Mouse (Mus musculus) retina, postnatal 1 day (tissue): Measurements from ENCODE around the gene Lhfp.

Experiments
- DNase-seq: peaks from one replicate; pipeline ENCODE4 v3.0.0-alpha.2; 2012

The Lhfp gene

GRCm38 (mm10) chr3:53043206-53043780 is 2.0 kb downstream of the Lhfp start:
- DNase-seq, result no peak

GRCm38 (mm10) chr3:53044238-53044637 is 2.9 kb downstream of the Lhfp start:
- DNase-seq, result no peak

DNA sequence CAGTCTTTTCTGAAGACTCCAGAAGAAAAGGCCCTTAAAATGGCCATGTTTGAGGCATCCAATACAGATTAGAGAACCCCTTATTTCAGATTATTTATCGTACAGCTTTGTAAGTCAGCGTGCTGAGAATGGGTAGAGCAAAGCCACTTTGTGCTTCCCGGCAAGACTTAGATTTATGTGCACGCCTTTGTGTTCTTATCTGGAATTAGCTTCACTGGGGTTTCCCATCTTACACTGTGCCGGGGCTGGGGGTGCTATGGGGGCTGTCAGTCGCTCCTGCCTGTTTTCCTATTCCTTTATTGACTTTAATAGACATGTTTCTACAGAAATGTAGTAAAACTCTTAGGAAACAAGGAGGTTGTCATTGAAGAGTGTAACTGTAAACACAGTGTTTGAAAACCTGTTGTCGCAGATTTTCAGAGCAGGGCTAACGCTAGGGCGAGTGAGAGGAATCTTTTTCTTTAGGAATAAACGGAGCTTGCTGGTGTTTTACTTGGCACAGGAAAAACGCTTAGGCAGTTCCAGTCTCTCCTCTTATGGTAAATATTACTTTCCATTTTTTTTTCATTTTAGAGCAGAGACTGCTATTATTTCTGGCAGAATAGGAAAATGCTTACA is 3.5 kb downstream of the Lhfp start:
- DNase-seq, result no peak

GRCm38 (mm10) chr3:53045697-53046096 is 4.4 kb downstream of the Lhfp start:
- no peak for DNase-seq

GRCm38 (mm10) chr3:53046371-53046770 is 5.0 kb downstream of the Lhfp start:
- DNase-seq, result no peak

DNA sequence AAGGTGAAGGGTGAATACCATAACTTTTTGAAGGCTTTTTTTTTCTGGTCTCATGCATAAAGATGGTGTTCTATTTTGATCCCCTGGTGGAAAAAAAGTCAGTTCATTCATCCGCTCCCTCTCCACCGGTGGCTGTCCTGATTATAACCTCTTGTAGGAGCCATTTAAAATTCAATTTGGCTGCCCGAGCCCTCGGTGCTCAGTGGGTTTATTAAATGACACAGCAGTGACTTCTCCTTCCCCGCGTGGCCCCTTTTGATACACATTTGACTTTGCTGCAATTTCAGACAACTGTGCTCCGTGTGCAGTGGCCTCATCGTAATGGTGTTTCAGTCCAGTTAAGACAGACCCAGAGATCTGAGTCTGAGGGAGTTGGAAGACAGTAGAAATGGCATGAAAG is 11.1 kb downstream of the Lhfp start:
- DNase-seq, result no peak

GRCm38 (mm10) chr3:53056430-53056829 is 15.1 kb downstream of the Lhfp start:
- no peak for DNase-seq

DNA sequence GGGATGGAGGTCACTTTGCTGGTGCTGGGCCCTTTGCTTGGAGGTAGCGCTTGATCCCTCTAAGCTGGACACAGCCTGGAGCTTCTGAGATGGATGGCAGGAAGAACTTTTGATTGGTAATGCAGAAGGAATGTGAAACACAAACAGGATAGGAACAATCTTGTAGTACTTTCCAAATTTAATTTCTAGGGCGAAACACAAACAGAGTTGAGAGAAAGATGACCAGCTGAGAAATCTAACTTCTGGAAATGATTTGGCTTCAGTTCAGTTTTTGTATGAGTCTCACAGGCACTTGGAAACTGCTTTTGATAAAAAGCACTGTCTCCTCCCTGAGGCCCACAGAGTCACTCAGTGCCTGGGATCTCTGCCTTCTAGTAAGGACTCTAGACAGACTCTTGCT is 18.6 kb downstream of the Lhfp start:
- no peak for DNase-seq

DNA sequence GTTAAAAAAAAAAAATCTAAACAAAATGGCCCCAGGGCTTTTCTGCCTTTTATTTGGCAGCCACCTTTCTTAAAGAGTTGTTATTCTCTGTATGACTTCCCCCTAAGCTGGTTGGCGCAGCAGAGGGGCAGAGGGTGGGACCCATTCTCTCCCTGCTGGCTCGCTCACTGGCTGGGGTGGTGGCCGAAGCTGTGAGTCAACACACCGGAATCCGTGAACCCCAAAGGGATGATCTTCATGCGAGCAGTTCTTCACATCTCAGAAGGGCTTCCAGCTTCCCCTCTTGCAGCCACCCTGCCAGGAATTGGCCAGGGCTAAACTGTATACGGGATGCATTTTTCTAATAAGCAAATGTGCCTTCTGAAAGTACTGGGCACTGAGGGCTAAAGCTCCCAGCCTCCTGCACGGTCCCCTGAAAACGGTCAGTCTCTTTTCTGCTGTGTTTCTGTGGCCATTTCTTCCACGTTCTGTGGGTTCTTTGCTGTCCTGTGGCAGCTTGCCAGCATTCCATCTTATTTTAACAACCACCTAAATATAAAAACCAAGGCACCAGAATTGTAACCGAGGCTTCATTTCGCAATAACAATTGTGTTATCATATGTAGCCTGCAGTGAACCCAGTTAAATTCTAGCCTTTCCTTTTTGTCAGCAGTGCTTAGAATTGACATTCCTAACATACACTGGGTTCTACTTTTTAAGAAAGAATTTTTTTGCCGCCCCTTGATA is 22.3 kb downstream of the Lhfp start:
- no peak for DNase-seq

DNA sequence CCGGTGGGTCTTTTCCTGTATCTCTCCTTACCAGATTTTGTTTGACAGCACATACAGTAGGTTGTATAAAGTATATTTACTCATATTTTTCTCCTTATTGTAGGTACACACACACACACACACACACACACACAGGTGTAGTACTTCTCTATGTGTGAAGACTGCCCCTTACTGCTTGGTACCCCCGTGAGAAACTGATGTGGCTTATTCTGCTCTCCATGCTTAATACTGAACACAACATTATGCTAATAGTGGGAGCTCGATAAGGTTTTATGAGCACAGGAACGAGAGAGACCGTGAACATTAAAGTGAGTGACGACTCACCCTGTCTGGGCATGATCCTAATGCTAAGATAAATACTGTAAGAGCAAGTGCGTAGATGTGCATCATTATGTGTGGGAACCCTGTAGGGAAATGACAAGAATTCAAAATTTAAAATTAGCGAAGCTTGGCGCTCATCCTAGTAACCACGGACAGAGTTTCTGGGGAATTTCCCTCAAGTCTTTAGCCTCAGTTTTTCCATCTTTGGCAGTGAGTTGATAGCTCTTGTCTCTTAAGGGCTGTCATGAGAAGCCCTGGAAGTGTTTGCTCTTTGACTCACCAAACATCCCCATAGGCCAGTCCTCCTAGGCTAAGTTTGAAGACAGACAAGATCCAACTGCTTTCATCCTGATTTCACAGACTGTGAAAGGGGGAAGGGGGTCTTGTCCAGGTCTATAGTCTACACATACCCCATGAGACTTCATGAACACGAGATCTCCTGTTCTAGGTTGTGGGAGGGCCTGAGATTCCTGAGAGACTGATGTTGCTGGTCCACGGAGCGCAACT is 24.2 kb downstream of the Lhfp start:
- no peak for DNase-seq

DNA sequence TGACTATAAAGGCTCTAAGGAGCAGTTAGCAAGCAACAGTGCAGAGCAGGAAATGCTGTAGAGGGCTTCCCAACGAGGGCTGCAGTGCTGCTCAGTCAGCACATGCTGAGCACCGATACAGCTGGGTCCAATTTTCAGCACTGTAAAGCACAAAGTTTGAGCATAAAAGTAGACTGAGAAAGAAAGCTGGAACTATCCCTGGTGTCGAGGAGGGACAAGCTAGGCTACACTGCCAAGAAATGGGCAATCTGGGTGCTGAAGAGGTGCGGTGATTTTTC is 24.7 kb downstream of the Lhfp start:
- DNase-seq, result no peak

DNA sequence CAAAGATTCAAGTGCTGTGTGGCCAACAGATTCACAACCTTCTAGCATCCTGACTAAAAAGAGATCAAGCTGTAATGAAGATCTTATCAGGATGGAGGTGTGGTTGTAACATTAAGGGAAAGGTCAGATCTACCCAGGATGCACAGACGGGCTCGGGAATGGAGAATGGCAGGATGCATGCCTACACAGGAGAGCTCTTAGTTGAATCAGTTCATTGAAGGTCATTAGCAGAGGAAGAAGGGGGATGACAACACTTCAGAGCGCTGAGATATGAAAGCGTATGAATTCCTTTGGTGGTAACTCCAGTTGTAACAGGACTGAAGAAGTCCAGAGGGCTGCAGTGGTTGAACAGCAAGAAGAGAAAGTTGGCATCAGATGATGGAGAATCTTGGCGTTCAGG is 27.1 kb downstream of the Lhfp start:
- DNase-seq, result no peak

DNA sequence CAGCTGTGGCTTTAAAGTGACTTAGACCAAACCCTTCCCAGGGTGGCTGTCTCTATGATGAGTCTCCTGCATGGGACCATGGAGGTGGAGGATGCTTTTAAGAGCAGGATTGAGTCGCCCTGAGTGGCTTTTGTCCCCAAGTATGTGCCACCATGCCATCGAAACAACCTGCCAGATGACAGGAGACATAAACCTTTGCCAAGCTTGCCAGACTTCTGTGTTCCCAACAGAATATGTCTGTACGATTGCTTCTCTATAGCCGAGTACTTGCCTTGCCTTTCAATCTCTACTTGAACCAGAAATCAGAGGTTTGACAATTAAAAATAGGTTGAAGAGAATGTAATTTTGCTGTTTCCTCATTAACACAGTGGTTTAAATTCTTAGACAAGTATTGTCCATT is 32.9 kb downstream of the Lhfp start:
- no peak for DNase-seq

- no peak for DNase-seq
These were observed 33.4 kb downstream of the Lhfp start for GRCm38 (mm10) chr3:53074761-53075160.

DNA sequence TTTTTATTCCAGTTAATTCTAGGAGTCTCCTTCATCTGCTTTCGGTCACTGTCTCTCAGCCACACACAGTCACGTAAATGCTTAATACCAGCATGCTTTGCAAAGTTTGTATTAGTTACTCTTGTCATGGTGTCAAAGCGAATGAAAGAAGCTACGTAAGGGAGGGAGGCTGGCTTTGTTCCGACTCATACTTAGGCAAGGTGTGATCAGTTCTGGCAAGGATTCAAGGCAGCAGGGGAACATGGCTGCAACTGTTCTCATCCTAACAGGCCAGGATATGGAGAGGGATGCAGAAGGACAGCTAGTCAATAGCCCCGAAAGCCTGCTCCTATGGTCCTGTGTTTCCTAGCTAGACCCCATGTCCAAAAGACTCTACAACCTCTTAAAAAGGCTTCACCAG is 39.0 kb downstream of the Lhfp start:
- DNase-seq, result no peak

DNA sequence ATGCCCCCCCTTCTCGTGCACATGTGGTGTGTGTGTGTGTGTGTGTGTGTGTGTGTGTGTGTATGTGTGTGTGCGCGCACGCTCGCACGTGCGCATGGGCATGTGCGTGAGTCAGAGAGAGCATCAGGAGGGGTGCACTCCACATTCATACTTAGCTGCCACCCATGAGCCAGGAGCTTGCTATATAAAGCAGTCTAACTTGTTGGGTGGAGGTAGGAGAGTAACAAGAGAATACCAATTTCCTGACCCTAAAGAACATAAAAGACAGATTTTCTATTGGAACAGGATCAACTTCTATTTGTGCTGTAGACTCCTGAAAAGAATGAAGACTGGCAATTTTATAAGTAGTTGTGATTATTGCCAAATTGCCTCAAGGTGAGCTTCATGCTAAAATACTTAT is 39.4 kb downstream of the Lhfp start:
- no peak for DNase-seq

DNA sequence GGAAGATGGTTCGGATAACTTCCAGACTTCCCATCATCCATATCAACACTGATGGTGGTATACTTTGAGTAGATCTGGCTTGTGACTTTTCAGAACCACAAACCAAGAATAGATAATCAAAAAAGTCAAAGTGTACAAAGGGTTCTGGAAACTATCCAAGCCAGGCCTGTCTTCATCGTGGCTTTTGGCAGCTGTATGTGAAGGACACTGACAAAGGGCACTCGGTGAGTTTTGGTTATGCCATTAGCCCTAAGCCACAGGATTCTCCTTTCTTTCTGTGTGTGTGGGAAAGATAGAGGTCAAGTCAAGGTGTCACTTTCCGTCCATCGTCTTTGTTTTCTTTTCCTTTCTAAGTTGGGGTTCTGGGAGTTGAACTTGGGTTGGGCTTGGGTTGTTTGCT is 42.4 kb downstream of the Lhfp start:
- DNase-seq, result no peak

GRCm38 (mm10) chr3:53084806-53085205 is 43.5 kb downstream of the Lhfp start:
- DNase-seq, result no peak

DNA sequence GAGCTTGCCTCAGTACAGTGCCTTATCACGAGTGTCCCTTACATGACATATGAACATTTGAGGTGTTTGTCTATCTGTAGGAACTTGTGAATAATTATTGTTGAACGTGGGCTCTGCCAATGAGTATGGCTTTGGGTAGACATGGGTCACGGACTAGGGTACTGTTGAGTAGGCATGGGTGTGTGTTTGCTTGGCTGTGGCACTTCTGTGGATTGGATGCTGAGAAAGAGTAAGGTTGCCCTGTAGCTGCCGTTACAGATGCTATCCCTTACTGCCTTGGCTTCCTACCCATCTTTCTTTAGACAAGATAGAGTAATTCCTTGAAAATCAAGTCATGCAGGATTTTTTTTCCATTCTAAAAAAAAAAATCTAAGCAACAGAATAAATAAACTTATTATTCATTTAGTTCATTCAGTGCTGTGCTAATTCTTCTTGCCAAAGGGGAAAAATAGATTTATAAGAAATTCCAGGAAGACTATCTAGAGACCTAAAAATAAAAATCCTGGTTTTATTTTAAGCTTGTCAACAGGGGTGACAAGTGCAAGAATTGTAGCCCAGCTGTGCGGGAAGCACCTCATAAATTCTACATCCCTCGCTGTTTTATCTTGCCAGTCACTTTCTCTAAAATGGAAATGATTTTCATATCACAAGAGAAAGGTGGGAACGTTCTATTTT is 45.3 kb downstream of the Lhfp start:
- DNase-seq, result no peak

- DNase-seq, result no peak
These were observed 46.0 kb downstream of the Lhfp start for GRCm38 (mm10) chr3:53087156-53087805.

- no peak for DNase-seq
These were observed 48.6 kb downstream of the Lhfp start for GRCm38 (mm10) chr3:53089921-53090320.

- no peak for DNase-seq
These were observed 58.9 kb downstream of the Lhfp start for GRCm38 (mm10) chr3:53100210-53100609.

GRCm38 (mm10) chr3:53100803-53101202 is 59.5 kb downstream of the Lhfp start:
- DNase-seq, result no peak
